Mouse (Mus musculus) right cerebral cortex, adult 18-20 months (tissue): ENCODE results near the gene Upk1a.

ENCODE experiments used
- DNase-seq: peaks from one replicate; pipeline ENCODE4 v3.0.0; 2022; ENCODE audit warnings: mixed read lengths

Upk1a gene

GRCm38 (mm10) chr7:30600651-30601050, 12.0 kb downstream of the Upk1a start:
- DNase-seq = no peak

- DNase-seq = peak; percentile 96
Measured at GRCm38 (mm10) chr7:30599933-30600353, 12.7 kb downstream of the Upk1a start.

GRCm38 (mm10) chr7:30598786-30599185, 13.9 kb downstream of the Upk1a start, which contains the start of gene Zbtb32:
Gene Zbtb32, minus strand, starts transcription at chr7:30598909.
- no peak for DNase-seq

- DNase-seq = no peak
Measured at GRCm38 (mm10) chr7:30596811-30597210, 15.8 kb downstream of the Upk1a start.

- DNase-seq = no peak
Measured at GRCm38 (mm10) chr7:30596093-30596492, 16.6 kb downstream of the Upk1a start.

- DNase-seq = no peak
Measured at GRCm38 (mm10) chr7:30594510-30595024, 18.1 kb downstream of the Upk1a start.

- DNase-seq = no peak
Measured at GRCm38 (mm10) chr7:30593579-30594509, 18.8 kb downstream of the Upk1a start.

- no peak for DNase-seq
Measured at GRCm38 (mm10) chr7:30592772-30593423, 19.7 kb downstream of the Upk1a start.

- no peak for DNase-seq
Measured at GRCm38 (mm10) chr7:30591605-30591951, 21.1 kb downstream of the Upk1a start.

GRCm38 (mm10) chr7:30590927-30591604, 21.6 kb downstream of the Upk1a start:
- DNase-seq = no peak

- DNase-seq = peak; percentile 76
Measured at GRCm38 (mm10) chr7:30589435-30590301, 23.0 kb downstream of the Upk1a start.

GRCm38 (mm10) chr7:30588676-30589434, 23.8 kb downstream of the Upk1a start, which contains the start of gene Kmt2b:
Gene Kmt2b, minus strand, starts transcription at chr7:30588726.
- DNase-seq = peak; percentile 98

GRCm38 (mm10) chr7:30587842-30588667, 24.6 kb downstream of the Upk1a start:
- DNase-seq = no peak

GRCm38 (mm10) chr7:30586455-30587020, 26.1 kb downstream of the Upk1a start:
- no peak for DNase-seq

GRCm38 (mm10) chr7:30585170-30585569, 27.5 kb downstream of the Upk1a start:
- DNase-seq = no peak

GRCm38 (mm10) chr7:30584339-30584738, 28.3 kb downstream of the Upk1a start:
- no peak for DNase-seq

- no peak for DNase-seq
Measured at GRCm38 (mm10) chr7:30581547-30581946, 31.1 kb downstream of the Upk1a start.

- no peak for DNase-seq
Measured at GRCm38 (mm10) chr7:30579950-30580349, 32.7 kb downstream of the Upk1a start.

- no peak for DNase-seq
Measured at GRCm38 (mm10) chr7:30572969-30573368, 39.7 kb downstream of the Upk1a start.

GRCm38 (mm10) chr7:30572389-30572788, 40.3 kb downstream of the Upk1a start:
- no peak for DNase-seq
